Mouse (Mus musculus): ENCODE data around the gene Fam172a. TPM values are rescaled to one million over a fixed set of nuclear protein-coding genes. Genes with fewer than 3 reads are reported as not detected.

The Fam172a gene
- polyA plus RNA-seq, 1 experiment from 2014 or later, result 22.8 TPM

- DNase-seq (ENCODE audit: low spot score) (no peak), ATAC-seq (replicated peaks; ENCODE audit: low FRiP score) (no peak)
- Histone ChIP-seq H3K9me3 (ENCODE audit: control insufficient read depth, low read length) (no peaks in the 10 kb centered on the region), H3K27me3 (replicated peaks; ENCODE audit: control insufficient read depth, insufficient read depth, low read length) (peaks cover 88% of the 10 kb centered on the region), H3K4me3 (ENCODE audit: low read depth, low read length) (peak overlapping the region; percentile 41), H3K9ac (ENCODE audit: low read depth, low read length) (peak overlapping the region; percentile 53), H3K27ac (ENCODE audit: low read depth, low read length) (no peak overlapping the region; the same call in 1 of the 2 replicates), H3K4me2 (peak overlapping the region; percentile 60), H3K4me1 (replicated peaks; ENCODE audit: control insufficient read depth, insufficient read depth, low read length) (no peaks in the 10 kb centered on the region; the same call in 1 of the 2 replicates), H3K36me3 (ENCODE audit: control insufficient read depth, insufficient read depth, low read length) (no peaks in the 10 kb centered on the region)
- 3% methylated on average over 64 of the region's 64 CpGs for WGBS
Observed at GRCm38 (mm10) chr13:78194850-78195600, 493.2 kb downstream of the Fam172a start.

DNA sequence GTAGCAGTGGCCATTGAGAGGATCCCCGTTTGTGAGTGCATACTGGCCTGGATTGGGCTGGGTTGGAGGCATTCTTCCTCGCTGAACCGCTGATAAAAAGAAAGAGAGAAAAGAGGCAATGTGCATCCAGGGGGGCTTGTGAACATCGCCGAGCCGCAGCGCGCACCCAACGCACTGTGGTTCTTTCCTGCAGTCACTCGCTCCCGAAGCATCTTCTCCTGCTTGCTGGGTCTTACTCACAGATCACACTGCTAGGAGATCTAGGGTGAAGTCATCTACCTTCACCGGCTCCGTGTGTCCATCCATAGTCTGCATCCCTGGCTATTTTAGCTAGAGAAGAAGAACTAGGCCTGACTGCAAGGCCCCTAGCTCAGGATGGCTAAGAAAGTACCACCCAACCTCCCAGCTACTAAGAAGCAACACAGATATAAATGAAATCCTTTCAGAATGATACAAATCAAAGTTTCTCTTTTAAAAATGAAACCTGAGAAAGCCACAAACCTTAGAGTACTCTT is 493.8 kb downstream of the Fam172a start:
- 6% methylated on average over 12 of the region's 13 CpGs for WGBS
- peak overlapping the region; percentile 41 for H3K4me3 ChIP-seq (ENCODE audit: low read depth, low read length)
- no peak for DNase-seq (ENCODE audit: low spot score)

DNA sequence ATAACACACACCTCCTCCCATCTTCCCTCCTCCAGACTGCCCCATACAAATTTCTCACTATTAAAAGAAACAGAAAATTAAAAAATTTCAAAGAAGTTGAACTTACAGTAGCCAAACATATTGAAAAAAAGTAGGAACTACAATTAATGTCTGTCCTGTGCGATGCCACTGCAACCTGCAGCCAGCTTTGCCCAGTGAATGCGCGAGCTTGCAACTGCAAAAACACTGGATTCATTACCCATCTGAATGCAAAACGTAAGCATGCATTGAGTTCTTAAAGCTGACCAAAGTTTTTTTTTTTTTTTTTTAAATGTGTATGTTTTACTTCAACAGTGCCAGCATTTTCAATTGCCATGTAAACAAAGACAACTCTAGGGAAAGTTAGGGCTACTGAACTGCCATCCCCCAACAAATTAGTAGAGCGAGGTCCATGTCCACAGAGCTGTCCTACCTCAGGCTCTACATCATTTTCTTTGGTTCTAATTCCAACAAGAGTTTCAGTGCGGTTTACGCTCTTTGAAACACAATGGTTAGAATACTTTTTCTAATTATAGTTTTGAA is 494.5 kb downstream of the Fam172a start:
- WGBS, result 14% methylated on average over 7 of the region's 7 CpGs
- Histone ChIP-seq H3K4me3 (ENCODE audit: low read depth, low read length) (0 out of 2 replicates have a peak overlapping the region, but pooled peaks have one; percentile 41), H3K27me3 (replicated peaks; ENCODE audit: control insufficient read depth, insufficient read depth, low read length) (peaks cover 89% of the 10 kb centered on the region), H3K4me1 (replicated peaks; ENCODE audit: control insufficient read depth, insufficient read depth, low read length) (no peaks in the 10 kb centered on the region; the same call in 1 of the 2 replicates), H3K9me3 (ENCODE audit: control insufficient read depth, low read length) (no peaks in the 10 kb centered on the region), H3K4me2 (peak overlapping the region; percentile 35), H3K9ac (ENCODE audit: low read depth, low read length) (no peak overlapping the region), H3K36me3 (ENCODE audit: control insufficient read depth, insufficient read depth, low read length) (no peaks in the 10 kb centered on the region), H3K27ac (ENCODE audit: low read depth, low read length) (no peak overlapping the region)
- ATAC-seq (replicated peaks; ENCODE audit: low FRiP score) (no peak), DNase-seq (ENCODE audit: low spot score) (no peak)

More for the DNA sequence above, 493.8 kb downstream of the Fam172a start:
- Histone ChIP-seq H3K27me3 (replicated peaks; ENCODE audit: control insufficient read depth, insufficient read depth, low read length) (peaks cover 88% of the 10 kb centered on the region), H3K9ac (ENCODE audit: low read depth, low read length) (peak overlapping the region; percentile 53; the same call in 1 of the 2 replicates), H3K27ac (ENCODE audit: low read depth, low read length) (no peak overlapping the region), H3K9me3 (ENCODE audit: control insufficient read depth, low read length) (no peaks in the 10 kb centered on the region), H3K4me2 (peak overlapping the region; percentile 60), H3K36me3 (ENCODE audit: control insufficient read depth, insufficient read depth, low read length) (no peaks in the 10 kb centered on the region), H3K4me1 (replicated peaks; ENCODE audit: control insufficient read depth, insufficient read depth, low read length) (no peaks in the 10 kb centered on the region; the same call in 1 of the 2 replicates)
- ATAC-seq (replicated peaks; ENCODE audit: low FRiP score), result no peak

DNA sequence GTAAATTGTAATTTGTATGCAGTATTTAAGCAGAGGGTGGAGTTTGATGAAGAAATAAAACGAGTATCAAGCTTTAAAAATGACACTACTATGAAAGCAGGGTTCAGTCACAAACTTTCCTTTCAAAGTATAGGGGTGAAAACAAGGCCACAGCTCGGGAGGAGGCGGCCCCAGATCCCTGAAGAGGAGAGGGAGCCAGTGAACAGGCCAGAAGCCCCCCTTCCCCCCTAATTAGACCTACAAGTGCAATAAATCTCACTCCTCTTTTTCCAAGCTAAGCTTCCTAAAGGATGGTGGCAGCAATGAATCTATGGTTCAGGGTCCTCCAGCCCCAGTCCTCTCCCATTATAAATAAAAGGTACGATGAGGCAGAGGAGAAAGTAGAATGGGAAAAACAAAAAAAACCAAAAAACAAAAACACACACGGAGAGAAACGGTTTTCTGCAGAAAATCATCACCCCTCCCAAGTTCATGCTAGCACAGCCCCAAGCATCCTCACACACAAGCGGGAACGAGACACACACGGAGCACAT is 495.5 kb downstream of the Fam172a start:
- peak overlapping the region; percentile 56 for H3K9ac ChIP-seq (ENCODE audit: low read depth, low read length)
- H3K4me1 ChIP-seq (replicated peaks; ENCODE audit: control insufficient read depth, insufficient read depth, low read length), result no peaks in the 10 kb centered on the region; the same call in 1 of the 2 replicates
- peak overlapping the region; percentile 78 for H3K4me2 ChIP-seq
- peaks cover 89% of the 10 kb centered on the region for H3K27me3 ChIP-seq (replicated peaks; ENCODE audit: control insufficient read depth, insufficient read depth, low read length)
- no peaks in the 10 kb centered on the region for H3K36me3 ChIP-seq (ENCODE audit: control insufficient read depth, insufficient read depth, low read length)
- no peak for ATAC-seq (replicated peaks; ENCODE audit: low FRiP score)
- WGBS, result 2% methylated on average over 9 of the region's 9 CpGs
- no peaks in the 10 kb centered on the region for H3K9me3 ChIP-seq (ENCODE audit: control insufficient read depth, low read length)
- peak overlapping the region; percentile 71 for H3K4me3 ChIP-seq (ENCODE audit: low read depth, low read length)
- no peak for DNase-seq (ENCODE audit: low spot score)
- peak overlapping the region; percentile 94 for H3K27ac ChIP-seq (ENCODE audit: low read depth, low read length)

DNA sequence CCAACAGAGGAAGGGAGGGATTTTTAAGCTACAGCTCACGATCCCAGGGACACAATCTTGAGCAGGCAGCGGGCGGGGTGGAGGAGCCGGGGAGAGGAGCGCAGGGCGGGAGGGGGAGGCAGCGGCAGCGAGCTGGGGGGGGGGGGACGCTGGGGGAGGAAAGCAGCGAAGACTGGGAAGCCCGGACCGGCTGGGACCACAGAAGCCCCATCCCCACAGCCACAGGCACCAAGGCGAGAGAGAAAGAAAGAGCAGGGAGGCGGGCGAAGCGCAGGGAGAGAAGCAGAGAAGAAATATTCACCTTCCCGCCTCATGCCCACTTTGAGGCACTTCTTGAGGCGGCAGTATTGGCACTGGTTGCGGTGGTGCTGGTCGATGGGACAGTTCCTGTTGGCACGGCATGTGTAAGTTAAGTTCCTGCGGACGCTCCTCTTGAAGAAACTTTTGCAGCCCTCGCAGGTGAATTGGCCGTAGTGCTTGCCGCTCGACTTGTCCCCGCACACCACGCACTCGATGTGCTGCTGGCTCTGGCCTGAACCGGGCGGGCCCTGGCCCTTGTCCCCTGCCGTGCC is 496.1 kb downstream of the Fam172a start:
- Histone ChIP-seq H3K9ac (ENCODE audit: low read depth, low read length) (peak overlapping the region; percentile 56), H3K36me3 (ENCODE audit: control insufficient read depth, insufficient read depth, low read length) (no peaks in the 10 kb centered on the region), H3K9me3 (ENCODE audit: control insufficient read depth, low read length) (no peaks in the 10 kb centered on the region), H3K4me3 (ENCODE audit: low read depth, low read length) (peak overlapping the region; percentile 71), H3K4me2 (peak overlapping the region; percentile 78), H3K4me1 (replicated peaks; ENCODE audit: control insufficient read depth, insufficient read depth, low read length) (no peaks in the 10 kb centered on the region; the same call in 1 of the 2 replicates), H3K27ac (ENCODE audit: low read depth, low read length) (peak overlapping the region; percentile 94), H3K27me3 (replicated peaks; ENCODE audit: control insufficient read depth, insufficient read depth, low read length) (peaks cover 89% of the 10 kb centered on the region)
- 1% methylated on average over 33 of the region's 33 CpGs for WGBS
- DNase-seq (ENCODE audit: low spot score), result peak; percentile 64
- no peak for ATAC-seq (replicated peaks; ENCODE audit: low FRiP score)

- WGBS, result 1% methylated on average over 26 of the region's 63 CpGs
- Histone ChIP-seq H3K4me2 (peak overlapping the region; percentile 78), H3K4me1 (replicated peaks; ENCODE audit: control insufficient read depth, insufficient read depth, low read length) (no peaks in the 10 kb centered on the region; the same call in 1 of the 2 replicates), H3K36me3 (ENCODE audit: control insufficient read depth, insufficient read depth, low read length) (no peaks in the 10 kb centered on the region), H3K27me3 (replicated peaks; ENCODE audit: control insufficient read depth, insufficient read depth, low read length) (peaks cover 89% of the 10 kb centered on the region), H3K27ac (ENCODE audit: low read depth, low read length) (peak overlapping the region; percentile 94), H3K9me3 (ENCODE audit: control insufficient read depth, low read length) (no peaks in the 10 kb centered on the region), H3K9ac (ENCODE audit: low read depth, low read length) (peak overlapping the region; percentile 56), H3K4me3 (ENCODE audit: low read depth, low read length) (peak overlapping the region; percentile 71)
- DNase-seq (ENCODE audit: low spot score) (no peak), ATAC-seq (replicated peaks; ENCODE audit: low FRiP score) (no peak)
Observed at GRCm38 (mm10) chr13:78198391-78198870, 496.6 kb downstream of the Fam172a start.

DNA sequence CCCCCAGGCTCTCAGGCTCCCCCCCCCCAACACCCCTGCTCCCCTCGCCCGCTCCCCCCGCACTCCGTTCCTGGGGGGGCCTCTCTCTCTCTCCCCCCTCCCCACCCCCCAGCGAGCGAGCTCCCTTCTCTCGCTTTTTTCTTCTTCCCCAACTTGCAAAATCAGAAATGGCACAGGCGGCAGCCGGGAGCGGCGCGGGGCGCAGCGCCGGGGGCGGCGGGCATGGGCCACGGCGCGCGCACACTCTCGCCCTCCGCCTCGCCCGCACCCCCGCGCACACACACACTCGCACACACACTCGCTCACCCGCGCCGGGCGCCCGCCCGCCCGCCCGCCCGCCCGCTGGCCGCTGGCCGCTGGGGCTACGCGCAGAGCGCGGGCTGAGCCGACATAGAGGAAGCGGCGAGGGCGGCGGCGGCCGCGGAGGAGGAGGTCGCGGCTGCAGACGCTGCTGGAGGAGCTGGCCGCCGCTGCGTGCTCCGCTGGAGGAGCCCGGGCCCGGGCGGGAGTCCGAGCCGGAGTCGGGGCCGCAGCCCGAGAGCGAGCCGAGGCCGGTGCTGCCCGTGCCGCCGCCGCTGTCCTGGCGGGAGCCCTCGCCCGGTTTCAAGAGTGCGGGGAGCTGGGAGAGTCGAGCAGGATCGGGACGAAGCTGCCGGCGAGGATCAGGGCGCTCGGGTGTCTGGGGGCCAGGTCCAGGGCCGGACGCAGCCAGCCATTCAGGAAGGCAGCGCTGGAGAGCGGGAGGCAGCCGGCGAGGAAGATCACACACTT is 497.2 kb downstream of the Fam172a start:
- WGBS, result under 1% methylated on average over 82 of the region's 92 CpGs
- peak overlapping the region; percentile 94 for H3K27ac ChIP-seq (ENCODE audit: low read depth, low read length)
- peak; percentile 71 for DNase-seq (ENCODE audit: low spot score)

More for the DNA sequence above, 497.2 kb downstream of the Fam172a start:
- ATAC-seq (replicated peaks; ENCODE audit: low FRiP score), result 0 out of 2 replicates have a peak, but pooled peaks have one; percentile 1
- peak overlapping the region; percentile 56 for H3K9ac ChIP-seq (ENCODE audit: low read depth, low read length)
- no peaks in the 10 kb centered on the region; the same call in 1 of the 2 replicates for H3K4me1 ChIP-seq (replicated peaks; ENCODE audit: control insufficient read depth, insufficient read depth, low read length)
- H3K9me3 ChIP-seq (ENCODE audit: control insufficient read depth, low read length), result no peaks in the 10 kb centered on the region
- H3K27me3 ChIP-seq (replicated peaks; ENCODE audit: control insufficient read depth, insufficient read depth, low read length), result peaks cover 89% of the 10 kb centered on the region
- peak overlapping the region; percentile 71 for H3K4me3 ChIP-seq (ENCODE audit: low read depth, low read length)
- peak overlapping the region; percentile 78 for H3K4me2 ChIP-seq
- H3K36me3 ChIP-seq (ENCODE audit: control insufficient read depth, insufficient read depth, low read length), result no peaks in the 10 kb centered on the region
